Mouse (Mus musculus): ENCODE results near the gene Dnah9.
A peak's percentile ranks its signal among the peaks of the same experiment; 100 is the strongest.

Dnah9 gene

GRCm38 (mm10) chr11:65794428-65795219 is 373.7 kb downstream of the Dnah9 start:
- DNase-seq (ENCODE audit: low read depth, low spot score), result no peak

GRCm38 (mm10) chr11:65788154-65788553 is 380.2 kb downstream of the Dnah9 start, which contains the start of gene Map2k4:
Map2k4 (minus strand) TSS chr11:65788297.
- DNase-seq (ENCODE audit: low read depth, low spot score), result peak; percentile 88

DNA sequence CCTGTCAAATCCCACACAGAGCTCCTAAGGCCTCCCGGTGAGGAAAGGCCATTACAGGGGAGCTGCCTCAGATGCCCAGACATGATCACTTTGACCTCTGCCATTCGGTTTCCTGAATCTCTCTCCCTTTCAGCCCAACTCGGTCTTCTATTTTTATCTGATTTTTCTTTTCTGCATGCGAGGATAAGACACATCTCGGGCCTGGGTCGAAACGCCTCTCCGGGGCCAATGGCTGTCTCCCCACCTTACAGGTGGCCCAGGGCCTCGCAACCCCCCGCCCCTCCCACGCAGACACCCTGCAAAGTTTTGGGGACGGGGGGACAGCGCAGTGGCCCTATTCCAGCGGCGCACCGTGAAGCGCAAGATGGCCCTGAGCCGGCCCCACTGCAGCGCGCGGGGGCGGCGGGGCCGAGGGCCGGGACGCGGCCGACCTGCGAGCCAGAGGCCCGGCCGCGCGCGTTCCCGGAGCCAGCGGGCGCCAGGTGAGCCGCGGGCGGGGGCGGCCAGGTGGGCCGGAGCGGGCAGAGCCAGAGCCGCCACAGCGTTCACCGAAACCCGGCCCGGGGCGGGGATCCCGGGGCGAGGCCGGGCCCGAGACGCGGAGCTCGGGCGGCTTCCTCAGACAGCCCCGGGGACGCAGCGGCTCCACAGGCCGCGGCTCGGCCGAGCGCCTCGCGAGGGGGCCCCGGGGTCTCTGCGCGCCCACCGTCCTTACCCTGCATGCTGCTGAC is 380.8 kb downstream of the Dnah9 start:
- peak; percentile 42 for DNase-seq (ENCODE audit: low read depth, low spot score)

- no peak for DNase-seq (ENCODE audit: low read depth, low spot score)
Measured at GRCm38 (mm10) chr11:65786160-65786559, 382.2 kb downstream of the Dnah9 start.

DNA sequence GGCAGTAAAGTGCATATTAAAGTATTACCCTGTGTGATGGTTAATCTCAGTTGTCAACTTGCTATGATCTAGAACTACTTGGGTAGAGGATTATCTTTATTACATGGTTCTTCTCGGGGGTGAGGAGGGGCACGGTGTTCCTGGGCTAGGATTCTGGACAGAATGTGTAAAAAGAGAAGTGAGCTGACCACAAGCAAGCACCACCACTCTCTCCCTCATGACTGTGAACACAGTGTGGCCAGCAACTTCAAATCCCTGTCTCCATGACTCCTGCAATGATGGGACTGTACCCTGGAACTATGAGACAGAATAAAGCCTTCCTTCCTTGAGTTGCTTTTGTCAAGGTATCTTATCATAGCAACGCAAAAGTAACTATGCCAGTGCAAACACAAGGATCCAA is 386.8 kb downstream of the Dnah9 start:
- no peak for DNase-seq (ENCODE audit: low read depth, low spot score)
